Mouse (Mus musculus) erythroblast, embryonic 14.5 days (primary cell): ENCODE measurements around the gene D1Ertd622e.

Experiments used
- GATA1 ChIP-seq: IDR thresholded peaks from 2 replicates; pipeline ENCODE4 v1.6.1; 2012; ENCODE audit warnings: low read length, inconsistent platforms, mixed read lengths
- TAL1 ChIP-seq: IDR thresholded peaks from 3 replicates; pipeline ENCODE4 v1.6.1; 2012; ENCODE audit warnings: low read length, inconsistent platforms, mixed read lengths

GRCm38 (mm10) chr1:97583085-97583484, 78.8 kb downstream of the D1Ertd622e start:
- TF ChIP-seq GATA1 (no peak), TAL1 (no peak)
